Mouse (Mus musculus) limb, embryonic 15.5 days (tissue): ENCODE measurements around the gene D030056L22Rik. TPM values are rescaled to one million over a fixed set of nuclear protein-coding genes. Genes with fewer than 3 reads are reported as not detected.

Experiments used
- ATAC-seq: fragments of 200-750 bp; cut with Nextera tagmentation; 2 replicates; pipeline ENCODE4 v1.8.0; 2017; ENCODE audit warnings: low read depth, moderate TSS enrichment; ENCODE audit not compliant: insufficient number of reproducible peaks, low FRiP score, low TSS enrichment
- H3K27ac ChIP-seq: fragments of 300-500 bp; sonication (generic); 2 replicates; pipeline ENCODE4 v1.5.1; 2015; ENCODE audit warnings: moderate library complexity, mild to moderate bottlenecking, inconsistent platforms
- H3K27me3 ChIP-seq: fragments of 300-500 bp; sonication (generic); 2 replicates; pipeline ENCODE4 v1.6.1; 2015; ENCODE audit warnings: inconsistent platforms
- H3K36me3 ChIP-seq: fragments of 300-500 bp; sonication (generic); 2 replicates; pipeline ENCODE4 v1.6.1; 2015; ENCODE audit warnings: inconsistent platforms
- H3K4me1 ChIP-seq: fragments of 300-500 bp; sonication (generic); 2 replicates; pipeline ENCODE4 v1.6.1; 2015; ENCODE audit warnings: inconsistent platforms
- H3K4me2 ChIP-seq: fragments of 300-500 bp; sonication (generic); 2 replicates; pipeline ENCODE4 v1.6.1; 2015; ENCODE audit warnings: mild to moderate bottlenecking, inconsistent platforms
- H3K4me3 ChIP-seq: fragments of 300-500 bp; sonication (generic); 2 replicates; pipeline ENCODE4 v1.5.1; 2015; ENCODE audit warnings: mild to moderate bottlenecking, inconsistent platforms
- H3K9ac ChIP-seq: fragments of 300-500 bp; sonication (generic); 2 replicates; pipeline ENCODE4 v1.6.1; 2015; ENCODE audit warnings: inconsistent platforms
- H3K9me3 ChIP-seq: fragments of 300-500 bp; sonication (generic); 2 replicates; pipeline ENCODE4 v1.6.1; 2016; ENCODE audit warnings: inconsistent platforms
- WGBS: fragments of 180-500 bp; shearing (Covaris S2); methylation state at CpG from one replicate; pipeline ENCODE4 v1.1.7; 2015; 5-methylcytosine and 5-hydroxymethylcytosine counted together
- polyA plus RNA-seq: library from polyadenylated mRNA; unstranded; fragments of >200 nt; fragmentation: Nextera tagmentation; extraction: Ambion mirVana; gene quantifications from 2 replicates; pipeline ENCODE4 v1.2.1, GENCODE M21; 2015

Gene D030056L22Rik
- polyA plus RNA-seq, 1 experiment from 2014 or later = 22.6 TPM

DNA sequence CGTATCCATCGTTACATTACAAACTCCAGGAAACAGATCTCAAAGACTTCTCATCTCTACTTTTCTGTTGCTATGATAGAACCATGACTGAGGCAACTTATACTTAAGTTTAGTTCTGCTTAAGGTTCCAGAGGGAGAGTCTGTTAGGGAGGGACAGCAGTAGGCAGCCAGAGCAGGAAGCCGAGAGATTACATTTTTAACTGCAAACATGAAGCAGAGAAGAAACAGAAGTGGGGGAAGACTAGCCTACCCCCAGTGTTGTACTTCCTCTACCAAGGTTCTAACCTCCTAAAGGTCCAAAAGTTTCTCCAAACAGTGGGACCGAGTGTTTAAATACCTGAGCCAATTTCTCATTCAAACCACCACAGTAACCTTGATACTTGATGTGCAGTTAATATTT is 22.9 kb downstream of the D030056L22Rik start:
- H3K9me3 ChIP-seq = no peaks in the 10 kb centered on the region
- no peak for ATAC-seq
- 90% methylated on average over 4 of the region's 4 CpGs for WGBS

DNA sequence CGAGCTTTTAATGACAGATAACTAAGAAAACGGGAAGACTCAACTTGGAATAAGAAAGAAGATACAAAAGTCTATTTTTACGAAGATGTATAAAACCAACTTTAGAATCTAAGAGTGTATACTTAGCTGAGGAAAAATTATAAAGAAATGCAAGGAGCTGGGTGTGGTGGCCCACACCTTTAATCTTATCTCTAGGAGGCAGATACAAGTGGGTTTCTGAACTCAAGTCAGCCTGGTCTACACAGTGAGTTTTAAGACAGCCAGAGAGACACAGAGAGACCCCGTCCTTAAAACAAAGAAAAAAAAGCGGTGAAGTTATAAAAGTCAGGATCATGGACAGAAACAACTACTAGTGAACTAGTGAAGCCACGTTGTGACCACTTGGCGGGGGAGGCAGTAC is 26.2 kb downstream of the D030056L22Rik start:
- no peak overlapping the region for H3K4me3 ChIP-seq
- no peak overlapping the region for H3K4me2 ChIP-seq
- H3K27ac ChIP-seq = no peak overlapping the region
- H3K4me1 ChIP-seq = no peaks in the 10 kb centered on the region
- 79% methylated on average over 7 of the region's 7 CpGs for WGBS
- no peaks in the 10 kb centered on the region for H3K36me3 ChIP-seq
- no peak for ATAC-seq
- no peaks in the 10 kb centered on the region for H3K9me3 ChIP-seq
- H3K9ac ChIP-seq = no peak overlapping the region
- no peaks in the 10 kb centered on the region for H3K27me3 ChIP-seq

More for the DNA sequence above, 22.9 kb downstream of the D030056L22Rik start:
- Histone ChIP-seq H3K9ac (no peak overlapping the region), H3K4me2 (no peak overlapping the region), H3K4me1 (no peaks in the 10 kb centered on the region), H3K27me3 (no peaks in the 10 kb centered on the region), H3K36me3 (no peaks in the 10 kb centered on the region), H3K27ac (no peak overlapping the region), H3K4me3 (no peak overlapping the region)

GRCm38 (mm10) chr19:18743946-18744345 is 31.0 kb downstream of the D030056L22Rik start:
- H3K27ac ChIP-seq = no peak overlapping the region
- H3K4me2 ChIP-seq = no peak overlapping the region
- H3K4me1 ChIP-seq = no peaks in the 10 kb centered on the region
- WGBS = 59% methylated on average over 5 of the region's 5 CpGs
- H3K27me3 ChIP-seq = no peaks in the 10 kb centered on the region
- no peak overlapping the region for H3K4me3 ChIP-seq
- no peak overlapping the region for H3K9ac ChIP-seq
- no peaks in the 10 kb centered on the region for H3K9me3 ChIP-seq
- H3K36me3 ChIP-seq = no peaks in the 10 kb centered on the region
- no peak for ATAC-seq

DNA sequence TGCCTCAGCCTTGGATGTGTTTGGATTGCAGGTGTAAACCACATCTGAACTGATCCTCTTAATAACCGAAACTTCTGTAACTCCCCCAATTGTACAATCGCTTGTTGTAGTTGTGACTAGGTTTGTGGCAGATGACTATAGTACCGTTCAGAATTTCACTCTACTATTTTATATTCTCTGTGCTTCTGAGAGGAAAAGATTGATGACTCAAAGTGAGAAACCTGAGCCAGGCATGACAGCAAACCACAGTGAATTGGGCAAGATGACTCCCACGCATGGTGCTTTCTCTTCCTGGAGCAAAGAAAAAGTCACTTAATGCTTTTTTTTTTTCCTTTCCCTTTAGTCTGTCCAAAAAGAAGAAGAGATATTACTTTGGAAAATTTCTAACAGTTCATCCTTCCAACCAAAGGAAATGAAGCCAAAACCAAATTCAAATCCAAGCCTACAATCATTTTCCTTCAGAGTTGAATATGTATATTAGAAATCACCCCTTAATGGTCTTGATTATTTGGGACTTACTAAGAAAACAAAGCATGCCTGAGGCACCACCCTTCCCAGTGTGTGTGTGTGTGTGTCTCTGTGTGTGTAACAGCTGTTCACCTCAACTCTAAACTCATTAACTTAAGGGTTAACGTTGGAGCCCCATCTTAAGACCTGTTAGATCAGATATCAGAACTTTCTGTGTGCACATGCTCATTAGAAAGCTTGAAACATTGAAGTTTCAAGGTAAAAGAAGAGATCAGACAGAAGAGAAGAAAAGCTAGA is 33.8 kb downstream of the D030056L22Rik start:
- no peak overlapping the region for H3K4me2 ChIP-seq
- H3K4me1 ChIP-seq = peaks cover 8% of the 10 kb centered on the region
- WGBS = 77% methylated on average over 5 of the region's 5 CpGs
- no peaks in the 10 kb centered on the region for H3K36me3 ChIP-seq
- H3K27ac ChIP-seq = no peak overlapping the region
- no peaks in the 10 kb centered on the region for H3K9me3 ChIP-seq
- H3K9ac ChIP-seq = no peak overlapping the region
- H3K27me3 ChIP-seq = peaks cover 5% of the 10 kb centered on the region
- ATAC-seq = no peak
- H3K4me3 ChIP-seq = no peak overlapping the region

DNA sequence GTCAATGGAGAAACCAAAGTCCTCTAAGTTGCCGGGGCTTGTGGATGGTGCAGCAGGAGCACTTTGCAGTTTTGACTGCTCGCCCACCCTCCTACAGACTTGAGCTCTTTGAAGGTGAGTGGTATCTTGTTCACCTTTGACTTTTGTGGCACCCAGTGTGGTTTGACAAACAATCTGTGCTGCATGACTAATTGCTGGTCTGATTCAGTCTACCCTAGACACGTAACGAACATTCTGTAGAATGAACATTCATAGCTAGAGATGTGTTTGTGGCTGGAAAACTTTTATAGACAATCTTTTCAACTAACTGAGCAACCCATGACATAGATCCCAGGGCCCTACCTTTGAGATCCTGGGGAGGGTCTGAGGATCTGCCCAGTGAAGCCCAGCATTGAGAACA is 34.4 kb downstream of the D030056L22Rik start:
- Histone ChIP-seq H3K9me3 (no peaks in the 10 kb centered on the region), H3K27me3 (peaks cover 5% of the 10 kb centered on the region), H3K9ac (no peak overlapping the region), H3K4me2 (no peak overlapping the region), H3K36me3 (no peaks in the 10 kb centered on the region), H3K4me1 (peaks cover 8% of the 10 kb centered on the region), H3K4me3 (no peak overlapping the region), H3K27ac (no peak overlapping the region)
- ATAC-seq = no peak
- WGBS = 89% methylated on average over 4 of the region's 4 CpGs

DNA sequence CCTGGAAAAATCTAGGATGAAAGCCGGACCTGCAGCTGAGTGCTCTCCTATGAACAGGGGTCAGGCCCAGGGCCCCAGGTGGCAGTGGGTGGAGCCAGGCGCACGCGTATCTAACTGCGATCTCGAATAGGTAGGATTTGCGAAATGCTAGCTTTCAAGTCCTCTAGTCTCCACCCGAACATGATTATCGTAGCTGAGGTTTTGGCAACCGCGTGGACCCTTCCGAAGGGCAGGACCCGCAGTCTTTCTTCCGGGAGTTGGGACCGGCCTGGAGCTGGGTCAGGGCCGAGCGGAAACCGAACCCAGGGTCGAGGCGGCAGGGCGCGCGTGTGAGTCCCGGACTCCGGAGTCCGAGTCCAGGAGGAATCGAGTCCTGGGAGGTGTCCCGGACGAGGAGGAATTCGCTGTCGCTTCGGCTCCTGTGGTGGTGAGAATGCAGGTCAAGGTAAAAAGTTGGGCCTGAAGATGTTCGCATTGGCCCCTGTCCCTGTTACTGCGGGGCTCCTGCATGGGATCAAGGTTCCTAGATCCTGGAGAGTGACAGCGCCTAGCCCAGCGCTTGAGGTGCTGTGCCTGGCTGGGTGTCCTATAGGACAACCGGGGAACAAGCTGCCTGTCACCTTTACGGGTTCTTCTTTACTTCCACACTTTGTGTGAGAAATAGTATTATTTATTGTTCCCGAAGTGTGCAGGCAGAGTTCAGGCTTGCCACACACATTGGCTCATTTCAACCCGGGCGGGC is 36.8 kb downstream of the D030056L22Rik start, which contains the start of gene Trpm6:
Gene Trpm6 (plus strand): TSS at position 386 of the 742 bp plus-strand sequence.
- Histone ChIP-seq H3K4me1 (peaks cover 8% of the 10 kb centered on the region), H3K4me3 (peak within 1 kb of the TSS; percentile 36), H3K27ac (no peak within 1 kb of the TSS), H3K27me3 (peaks cover 5% of the 10 kb centered on the region), H3K36me3 (no peaks in the 10 kb centered on the region), H3K4me2 (peak within 1 kb of the TSS; percentile 81), H3K9me3 (no peaks in the 10 kb centered on the region), H3K9ac (0 out of 2 replicates have a peak within 1 kb of the TSS, but pooled peaks have one; percentile 3)
- ATAC-seq = no peak
- 5% methylated on average over 41 of the region's 41 CpGs for WGBS

- Histone ChIP-seq H3K9me3 (no peaks in the 10 kb centered on the region), H3K9ac (no peak overlapping the region), H3K4me3 (no peak overlapping the region), H3K36me3 (no peaks in the 10 kb centered on the region), H3K27ac (no peak overlapping the region), H3K4me2 (no peak overlapping the region), H3K27me3 (no peaks in the 10 kb centered on the region), H3K4me1 (no peaks in the 10 kb centered on the region)
- no peak for ATAC-seq
Measured at GRCm38 (mm10) chr19:18757191-18757590, 44.2 kb downstream of the D030056L22Rik start.

DNA sequence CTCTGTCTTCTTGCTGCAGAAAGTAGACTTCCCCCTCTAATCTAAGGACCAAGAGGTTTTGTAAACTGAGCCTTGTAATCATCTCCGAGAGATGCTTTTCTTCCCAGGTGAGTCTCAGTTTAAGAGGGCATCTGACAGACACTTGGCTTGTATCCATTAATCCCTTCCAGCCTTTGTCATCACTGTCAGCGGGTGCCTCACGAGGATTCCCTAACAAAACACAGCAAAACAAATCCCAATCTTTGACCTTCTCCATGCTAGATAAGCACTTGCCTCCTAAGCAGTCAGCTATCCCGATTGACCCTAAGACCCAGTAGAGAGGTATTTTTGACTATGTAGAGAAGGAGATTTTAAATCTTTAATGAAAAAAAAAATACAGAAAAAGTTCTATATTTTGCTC is 44.7 kb downstream of the D030056L22Rik start:
- Histone ChIP-seq H3K27ac (no peak overlapping the region), H3K4me3 (no peak overlapping the region), H3K4me2 (no peak overlapping the region), H3K27me3 (no peaks in the 10 kb centered on the region), H3K9me3 (no peaks in the 10 kb centered on the region), H3K36me3 (no peaks in the 10 kb centered on the region), H3K4me1 (no peaks in the 10 kb centered on the region), H3K9ac (no peak overlapping the region)
- ATAC-seq = no peak
- WGBS = 74% methylated on average over 4 of the region's 4 CpGs

DNA sequence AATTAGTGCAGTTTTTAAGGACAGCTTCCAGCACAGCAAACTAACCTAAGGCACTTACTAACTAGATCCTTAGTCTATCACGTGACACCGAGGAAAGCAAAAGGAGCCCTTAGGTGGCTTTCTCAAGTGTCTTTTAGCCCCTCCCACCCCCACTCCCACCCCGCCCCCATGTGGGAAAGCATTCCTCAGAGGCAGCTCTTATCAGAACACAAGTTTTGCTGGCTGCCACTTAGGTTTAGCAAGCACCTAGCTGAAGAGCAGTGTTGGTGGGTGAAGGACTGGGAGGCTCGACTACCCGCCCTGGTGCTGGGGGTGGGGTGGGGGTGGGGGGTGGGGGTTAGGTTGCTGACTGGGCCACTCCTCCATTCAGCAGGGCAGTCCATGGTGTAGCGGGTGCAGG is 45.3 kb downstream of the D030056L22Rik start:
- 39% methylated on average over 6 of the region's 6 CpGs for WGBS
- Histone ChIP-seq H3K4me2 (no peak overlapping the region), H3K9me3 (no peaks in the 10 kb centered on the region), H3K27me3 (no peaks in the 10 kb centered on the region), H3K27ac (no peak overlapping the region), H3K9ac (no peak overlapping the region), H3K36me3 (no peaks in the 10 kb centered on the region), H3K4me3 (no peak overlapping the region), H3K4me1 (no peaks in the 10 kb centered on the region)
- ATAC-seq = no peak

GRCm38 (mm10) chr19:18758916-18759315 is 45.9 kb downstream of the D030056L22Rik start:
- H3K36me3 ChIP-seq = no peaks in the 10 kb centered on the region
- ATAC-seq = no peak
- no peak overlapping the region for H3K9ac ChIP-seq
- H3K4me3 ChIP-seq = no peak overlapping the region
- no peaks in the 10 kb centered on the region for H3K27me3 ChIP-seq
- no peaks in the 10 kb centered on the region for H3K4me1 ChIP-seq
- WGBS = 49% methylated on average over 9 of the region's 9 CpGs
- H3K27ac ChIP-seq = no peak overlapping the region
- no peak overlapping the region for H3K4me2 ChIP-seq
- no peaks in the 10 kb centered on the region for H3K9me3 ChIP-seq

- Histone ChIP-seq H3K9me3 (no peaks in the 10 kb centered on the region), H3K9ac (no peak overlapping the region), H3K4me1 (no peaks in the 10 kb centered on the region), H3K27me3 (no peaks in the 10 kb centered on the region), H3K4me3 (no peak overlapping the region), H3K36me3 (no peaks in the 10 kb centered on the region), H3K27ac (no peak overlapping the region), H3K4me2 (no peak overlapping the region)
- 74% methylated on average over 5 of the region's 5 CpGs for WGBS
- ATAC-seq = no peak
Measured at GRCm38 (mm10) chr19:18766399-18766798, 53.4 kb downstream of the D030056L22Rik start.
